Mouse (Mus musculus): Measurements from ENCODE around the gene Pde4d. TPM values are rescaled to one million over a fixed set of nuclear protein-coding genes. Genes with fewer than 3 reads are reported as not detected.

Pde4d gene
- polyA plus RNA-seq, 1 experiment from 2014 or later, result 8.7 TPM

DNA sequence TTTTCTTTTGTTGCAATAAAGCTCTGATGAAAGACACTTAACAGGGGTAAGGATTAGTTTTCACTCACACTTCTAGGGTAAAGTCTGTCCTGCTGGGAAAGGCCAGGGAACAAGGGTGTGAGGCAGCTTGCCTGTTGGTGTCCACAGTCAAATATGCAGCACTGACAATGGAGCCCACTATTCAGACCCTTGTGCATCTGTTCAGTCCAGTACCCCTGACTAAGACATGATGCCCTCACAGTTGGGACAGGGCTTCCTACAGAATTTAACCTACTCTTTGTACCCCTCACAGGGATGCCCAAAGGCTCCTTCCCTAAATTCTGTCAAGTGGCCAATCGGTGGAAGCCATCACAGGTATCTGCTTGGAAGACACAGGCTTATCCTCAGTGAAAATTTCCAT is 1068.4 kb downstream of the Pde4d start:
- DNase-seq (ENCODE audit: low spot score, missing footprints) (no peak), ATAC-seq (ENCODE audit: low FRiP score) (peak; percentile 62; the same call in 1 of the 2 replicates)
- H3K9me3 ChIP-seq (ENCODE audit: control insufficient read depth, low read length), result no peaks in the 10 kb centered on the region
- no peak overlapping the region for H3K27ac ChIP-seq (ENCODE audit: low read depth, low read length)
- WGBS, result 71% methylated on average over 1 of the region's 1 CpGs
- H3K4me2 ChIP-seq, result no peak overlapping the region
- no peaks in the 10 kb centered on the region for H3K36me3 ChIP-seq (ENCODE audit: control insufficient read depth, insufficient read depth, low read length)
- no peak overlapping the region for H3K9ac ChIP-seq (ENCODE audit: low read length)
- no peaks in the 10 kb centered on the region for H3K27me3 ChIP-seq (ENCODE audit: control insufficient read depth, insufficient read depth, low read length)
- peaks cover 3% of the 10 kb centered on the region for H3K4me1 ChIP-seq (ENCODE audit: control insufficient read depth, insufficient read depth, low read length)
- no peak overlapping the region for H3K4me3 ChIP-seq (ENCODE audit: low read depth, low read length)

DNA sequence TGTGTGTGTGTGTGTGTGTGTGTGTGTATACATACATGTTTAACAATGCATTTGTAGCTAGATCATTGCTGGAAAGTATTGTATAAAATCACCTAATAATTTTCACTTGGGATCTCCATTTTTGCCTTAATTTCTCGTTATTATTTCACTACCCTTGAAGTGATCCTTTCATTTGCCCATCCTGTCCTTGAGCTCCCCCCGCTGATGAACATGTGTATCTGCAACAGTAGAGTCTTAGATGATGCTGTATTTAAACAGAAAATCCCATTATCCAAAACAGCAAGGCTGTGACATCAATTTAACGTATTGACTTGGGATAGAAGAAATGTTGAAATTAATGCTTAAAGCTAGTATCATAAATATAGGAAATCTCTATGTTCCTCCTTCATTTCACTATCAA is 1069.7 kb downstream of the Pde4d start:
- 48% methylated on average over 3 of the region's 3 CpGs for WGBS
- no peaks in the 10 kb centered on the region for H3K36me3 ChIP-seq (ENCODE audit: control insufficient read depth, insufficient read depth, low read length)
- H3K9me3 ChIP-seq (ENCODE audit: control insufficient read depth, low read length), result no peaks in the 10 kb centered on the region
- H3K9ac ChIP-seq (ENCODE audit: low read length), result no peak overlapping the region
- no peak overlapping the region for H3K4me3 ChIP-seq (ENCODE audit: low read depth, low read length)
- ATAC-seq (ENCODE audit: low FRiP score), result no peak
- H3K4me1 ChIP-seq (ENCODE audit: control insufficient read depth, insufficient read depth, low read length), result peaks cover 3% of the 10 kb centered on the region
- no peak overlapping the region for H3K4me2 ChIP-seq
- H3K27ac ChIP-seq (ENCODE audit: low read depth, low read length), result no peak overlapping the region
- H3K27me3 ChIP-seq (ENCODE audit: control insufficient read depth, insufficient read depth, low read length), result no peaks in the 10 kb centered on the region
- no peak for DNase-seq (ENCODE audit: low spot score, missing footprints)

DNA sequence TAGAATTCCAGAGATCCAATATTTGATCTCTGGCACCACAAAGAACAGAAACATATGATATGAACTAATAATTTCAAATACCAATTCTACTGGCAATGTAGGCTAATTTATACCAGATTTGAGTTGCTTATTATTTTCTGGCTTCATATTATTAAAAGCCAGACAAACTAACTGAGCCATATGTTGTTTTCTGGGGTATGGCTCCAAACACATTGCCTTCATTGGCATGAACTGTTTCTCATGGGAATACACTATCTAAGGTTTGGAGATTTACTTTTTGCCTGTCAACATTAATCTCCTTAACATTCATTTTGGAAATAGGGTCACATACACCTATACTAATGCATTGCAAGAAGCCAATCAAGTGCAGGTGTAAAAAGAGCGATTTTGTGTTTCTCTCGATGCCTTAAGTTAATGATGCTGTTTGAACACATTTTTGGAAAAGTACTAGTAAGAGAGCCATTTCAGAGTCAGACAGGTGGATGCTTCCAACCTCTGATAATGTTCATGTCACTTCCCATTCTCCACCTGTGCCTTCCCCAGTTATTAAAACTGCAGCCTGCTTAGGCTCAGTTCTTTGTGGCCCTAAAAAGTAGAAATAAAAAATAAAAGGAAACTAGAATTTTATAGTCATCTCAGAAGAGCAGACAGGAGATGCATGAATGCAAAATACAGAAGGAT is 1070.4 kb downstream of the Pde4d start:
- Histone ChIP-seq H3K36me3 (ENCODE audit: control insufficient read depth, insufficient read depth, low read length) (no peaks in the 10 kb centered on the region), H3K27ac (ENCODE audit: low read depth, low read length) (no peak overlapping the region), H3K4me2 (no peak overlapping the region), H3K4me1 (ENCODE audit: control insufficient read depth, insufficient read depth, low read length) (peaks cover 3% of the 10 kb centered on the region), H3K9me3 (ENCODE audit: control insufficient read depth, low read length) (no peaks in the 10 kb centered on the region), H3K4me3 (ENCODE audit: low read depth, low read length) (no peak overlapping the region), H3K9ac (ENCODE audit: low read length) (no peak overlapping the region), H3K27me3 (ENCODE audit: control insufficient read depth, insufficient read depth, low read length) (no peaks in the 10 kb centered on the region)
- 85% methylated on average over 2 of the region's 2 CpGs for WGBS
- ATAC-seq (ENCODE audit: low FRiP score), result no peak
- DNase-seq (ENCODE audit: low spot score, missing footprints), result no peak

DNA sequence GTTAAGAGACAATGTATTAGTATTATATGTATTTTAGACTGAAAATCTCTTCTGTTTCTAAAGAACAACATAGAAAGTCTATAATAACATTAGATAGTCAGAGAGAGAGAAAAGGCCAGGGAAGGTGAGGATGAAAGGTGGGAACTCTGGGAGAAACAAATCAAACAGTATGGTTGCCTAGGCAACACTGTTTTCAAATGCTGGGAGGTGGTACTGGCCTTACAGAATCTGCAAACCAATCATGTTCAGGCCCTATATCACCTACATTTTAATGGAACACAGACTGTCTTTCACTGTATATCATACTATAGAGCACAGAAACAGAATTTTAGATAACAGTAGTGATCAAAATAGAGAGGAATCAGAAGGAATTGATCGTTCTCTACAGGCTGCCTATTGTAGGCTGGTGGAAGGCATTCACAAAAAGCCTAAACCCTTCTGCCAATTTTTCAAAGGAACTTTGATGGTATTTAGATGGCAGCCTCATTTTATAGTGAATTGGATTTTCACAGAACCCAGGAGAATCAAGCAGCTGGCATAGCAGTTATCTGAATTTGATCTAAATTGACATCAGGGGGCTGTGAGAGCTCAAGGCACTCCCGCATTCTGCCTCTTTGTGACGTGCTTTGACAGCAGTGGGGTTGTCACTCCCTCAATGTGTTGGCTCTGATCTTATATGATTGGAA is 1084.2 kb downstream of the Pde4d start:
- Histone ChIP-seq H3K4me1 (ENCODE audit: control insufficient read depth, insufficient read depth, low read length) (no peaks in the 10 kb centered on the region), H3K4me2 (no peak overlapping the region), H3K9ac (ENCODE audit: low read length) (no peak overlapping the region), H3K4me3 (ENCODE audit: low read depth, low read length) (no peak overlapping the region), H3K36me3 (ENCODE audit: control insufficient read depth, insufficient read depth, low read length) (no peaks in the 10 kb centered on the region), H3K27me3 (ENCODE audit: control insufficient read depth, insufficient read depth, low read length) (no peaks in the 10 kb centered on the region), H3K9me3 (ENCODE audit: control insufficient read depth, low read length) (no peaks in the 10 kb centered on the region), H3K27ac (ENCODE audit: low read depth, low read length) (peak overlapping the region; percentile 54)
- WGBS, result 55% methylated on average over 3 of the region's 3 CpGs
- DNase-seq (ENCODE audit: low spot score, missing footprints) (peak; percentile 85), ATAC-seq (ENCODE audit: low FRiP score) (peak; percentile 68)

DNA sequence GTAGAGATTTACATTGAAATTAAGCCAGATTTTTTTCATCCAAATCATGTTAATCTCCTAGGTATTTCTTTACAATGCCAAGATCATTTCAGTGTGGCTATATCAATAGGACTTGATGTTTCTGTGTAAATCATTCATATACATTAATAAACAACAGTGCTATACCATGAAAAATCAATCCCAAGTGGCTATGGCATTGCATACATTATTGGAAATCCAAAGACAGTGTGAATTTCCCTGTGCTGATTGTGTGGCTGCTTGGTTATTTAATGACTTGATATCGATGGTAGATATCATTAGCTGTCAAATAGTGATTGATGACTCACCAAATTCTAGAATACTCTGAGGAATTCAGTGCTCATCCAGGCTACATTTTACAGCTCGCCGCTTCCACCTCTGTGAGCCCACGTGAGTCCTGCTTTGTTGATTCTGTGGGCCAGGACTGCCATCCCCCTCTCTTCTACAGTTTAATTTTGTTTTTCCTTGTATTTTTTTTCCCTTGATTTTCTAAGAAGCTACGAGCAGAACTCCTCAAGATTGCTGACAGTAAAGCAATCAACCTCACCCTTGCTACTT is 1085.0 kb downstream of the Pde4d start:
- H3K4me3 ChIP-seq (ENCODE audit: low read depth, low read length), result no peak overlapping the region
- H3K9me3 ChIP-seq (ENCODE audit: control insufficient read depth, low read length), result no peaks in the 10 kb centered on the region
- ATAC-seq (ENCODE audit: low FRiP score) (0 out of 2 replicates have a peak, but pooled peaks have one; percentile 25), DNase-seq (ENCODE audit: low spot score, missing footprints) (no peak)
- no peaks in the 10 kb centered on the region for H3K36me3 ChIP-seq (ENCODE audit: control insufficient read depth, insufficient read depth, low read length)
- no peak overlapping the region for H3K9ac ChIP-seq (ENCODE audit: low read length)
- H3K27ac ChIP-seq (ENCODE audit: low read depth, low read length), result no peak overlapping the region
- no peak overlapping the region for H3K4me2 ChIP-seq
- 78% methylated on average over 5 of the region's 5 CpGs for WGBS
- no peaks in the 10 kb centered on the region for H3K27me3 ChIP-seq (ENCODE audit: control insufficient read depth, insufficient read depth, low read length)
- H3K4me1 ChIP-seq (ENCODE audit: control insufficient read depth, insufficient read depth, low read length), result no peaks in the 10 kb centered on the region

DNA sequence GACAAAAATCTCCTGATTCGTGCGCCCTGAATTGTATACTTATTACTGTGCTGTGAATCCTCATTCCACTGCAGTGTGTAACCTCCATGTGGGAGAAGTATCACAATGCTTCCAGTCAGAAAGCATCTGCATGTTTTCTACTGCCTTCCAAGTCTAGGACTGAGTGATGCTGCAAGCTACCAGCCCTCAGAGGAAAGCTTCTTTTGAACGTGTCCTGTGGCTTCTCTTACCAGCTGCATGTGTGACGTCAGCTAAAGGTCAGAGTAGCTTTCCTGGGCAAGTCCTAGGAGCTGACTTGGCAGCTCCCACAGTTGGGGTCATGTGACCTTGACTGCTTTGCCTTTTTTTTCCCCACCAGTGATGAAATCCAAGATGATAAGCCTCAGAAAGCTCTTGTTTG is 1086.9 kb downstream of the Pde4d start:
- no peaks in the 10 kb centered on the region for H3K36me3 ChIP-seq (ENCODE audit: control insufficient read depth, insufficient read depth, low read length)
- DNase-seq (ENCODE audit: low spot score, missing footprints) (no peak), ATAC-seq (ENCODE audit: low FRiP score) (no peak)
- H3K4me3 ChIP-seq (ENCODE audit: low read depth, low read length), result no peak overlapping the region
- H3K9me3 ChIP-seq (ENCODE audit: control insufficient read depth, low read length), result no peaks in the 10 kb centered on the region
- no peak overlapping the region for H3K9ac ChIP-seq (ENCODE audit: low read length)
- no peak overlapping the region for H3K27ac ChIP-seq (ENCODE audit: low read depth, low read length)
- WGBS, result 73% methylated on average over 4 of the region's 4 CpGs
- H3K27me3 ChIP-seq (ENCODE audit: control insufficient read depth, insufficient read depth, low read length), result no peaks in the 10 kb centered on the region
- H3K4me1 ChIP-seq (ENCODE audit: control insufficient read depth, insufficient read depth, low read length), result no peaks in the 10 kb centered on the region
- no peak overlapping the region for H3K4me2 ChIP-seq

DNA sequence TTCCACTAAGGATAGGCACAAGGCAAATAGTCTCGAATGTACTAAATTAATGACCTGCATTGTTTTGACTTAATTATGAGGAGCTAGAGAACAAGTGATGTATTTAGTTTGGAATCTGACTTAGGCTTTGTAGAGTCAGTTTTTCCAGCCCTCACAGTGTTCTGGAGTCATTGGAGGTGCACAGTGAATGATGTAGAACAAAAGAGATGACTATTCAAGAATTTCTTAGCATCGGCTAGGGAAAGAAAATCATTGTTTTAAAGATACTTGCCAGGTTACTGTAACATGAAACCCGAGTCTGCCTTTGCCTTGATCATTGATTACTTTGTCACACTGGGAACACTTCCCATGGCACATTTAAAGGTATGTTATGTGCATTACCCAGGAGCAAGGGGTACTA is 1089.6 kb downstream of the Pde4d start:
- ATAC-seq (ENCODE audit: low FRiP score), result no peak
- Histone ChIP-seq H3K4me3 (ENCODE audit: low read depth, low read length) (no peak overlapping the region), H3K27me3 (ENCODE audit: control insufficient read depth, insufficient read depth, low read length) (no peaks in the 10 kb centered on the region), H3K9ac (ENCODE audit: low read length) (no peak overlapping the region), H3K27ac (ENCODE audit: low read depth, low read length) (no peak overlapping the region), H3K4me1 (ENCODE audit: control insufficient read depth, insufficient read depth, low read length) (no peaks in the 10 kb centered on the region), H3K9me3 (ENCODE audit: control insufficient read depth, low read length) (no peaks in the 10 kb centered on the region), H3K36me3 (ENCODE audit: control insufficient read depth, insufficient read depth, low read length) (no peaks in the 10 kb centered on the region), H3K4me2 (no peak overlapping the region)
- WGBS, result 65% methylated on average over 3 of the region's 3 CpGs
- no peak for DNase-seq (ENCODE audit: low spot score, missing footprints)

DNA sequence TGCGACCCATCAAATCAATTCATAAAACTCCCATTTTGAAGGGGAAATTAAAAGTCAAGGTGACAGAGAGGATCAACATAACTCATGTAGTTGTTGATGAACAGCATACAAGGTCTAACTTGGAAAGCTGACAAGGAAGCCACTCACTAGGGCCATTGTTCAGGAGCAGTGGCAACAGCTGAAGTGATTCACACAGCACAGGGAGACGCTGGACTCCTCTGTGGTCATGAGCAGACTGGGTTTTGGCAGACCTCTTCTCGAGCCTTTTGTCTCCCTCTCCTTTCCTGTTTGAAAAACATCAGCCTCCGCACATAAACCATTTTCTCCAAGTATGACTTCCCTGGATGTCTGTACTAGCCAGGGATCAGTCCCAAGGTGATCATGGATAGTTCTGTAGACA is 1094.9 kb downstream of the Pde4d start:
- Histone ChIP-seq H3K9ac (ENCODE audit: low read length) (no peak overlapping the region), H3K27me3 (ENCODE audit: control insufficient read depth, insufficient read depth, low read length) (no peaks in the 10 kb centered on the region), H3K9me3 (ENCODE audit: control insufficient read depth, low read length) (no peaks in the 10 kb centered on the region), H3K4me3 (ENCODE audit: low read depth, low read length) (no peak overlapping the region), H3K27ac (ENCODE audit: low read depth, low read length) (no peak overlapping the region), H3K4me1 (ENCODE audit: control insufficient read depth, insufficient read depth, low read length) (no peaks in the 10 kb centered on the region), H3K36me3 (ENCODE audit: control insufficient read depth, insufficient read depth, low read length) (no peaks in the 10 kb centered on the region), H3K4me2 (no peak overlapping the region)
- ATAC-seq (ENCODE audit: low FRiP score) (no peak), DNase-seq (ENCODE audit: low spot score, missing footprints) (no peak)
- WGBS, result 85% methylated on average over 4 of the region's 4 CpGs

DNA sequence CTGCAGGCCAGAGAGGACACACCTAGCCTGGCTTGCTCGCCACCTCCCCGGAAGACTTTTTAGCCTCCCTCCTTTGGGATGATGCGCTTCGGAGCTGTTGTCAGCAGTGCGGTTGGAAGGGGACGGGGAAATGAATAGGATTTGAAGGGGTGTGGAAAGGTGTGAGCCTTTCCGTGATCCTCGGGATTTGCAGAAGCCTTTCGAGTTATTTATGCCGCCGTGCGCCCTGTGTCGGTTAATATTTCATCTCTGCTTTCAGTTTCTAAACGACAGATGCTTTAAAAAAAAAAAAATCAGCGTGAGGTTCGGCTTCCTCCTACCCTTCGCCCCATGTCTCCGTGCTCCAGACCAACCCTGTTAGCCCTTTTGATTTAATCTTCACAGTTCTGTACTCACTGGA is 1096.6 kb downstream of the Pde4d start:
- H3K4me2 ChIP-seq, result no peak overlapping the region
- ATAC-seq (ENCODE audit: low FRiP score) (no peak), DNase-seq (ENCODE audit: low spot score, missing footprints) (no peak)
- H3K4me1 ChIP-seq (ENCODE audit: control insufficient read depth, insufficient read depth, low read length), result no peaks in the 10 kb centered on the region
- no peak overlapping the region for H3K9ac ChIP-seq (ENCODE audit: low read length)
- no peaks in the 10 kb centered on the region for H3K36me3 ChIP-seq (ENCODE audit: control insufficient read depth, insufficient read depth, low read length)
- H3K27ac ChIP-seq (ENCODE audit: low read depth, low read length), result no peak overlapping the region
- no peak overlapping the region for H3K4me3 ChIP-seq (ENCODE audit: low read depth, low read length)
- H3K9me3 ChIP-seq (ENCODE audit: control insufficient read depth, low read length), result no peaks in the 10 kb centered on the region
- H3K27me3 ChIP-seq (ENCODE audit: control insufficient read depth, insufficient read depth, low read length), result no peaks in the 10 kb centered on the region
- WGBS, result 85% methylated on average over 18 of the region's 18 CpGs

All from midbrain, embryonic 11.5 days (tissue).